Mouse (Mus musculus): Measurements from ENCODE around the gene Carnmt1.
A peak's percentile ranks its signal among the peaks of the same experiment; 100 is the strongest.

Carnmt1 gene

DNA sequence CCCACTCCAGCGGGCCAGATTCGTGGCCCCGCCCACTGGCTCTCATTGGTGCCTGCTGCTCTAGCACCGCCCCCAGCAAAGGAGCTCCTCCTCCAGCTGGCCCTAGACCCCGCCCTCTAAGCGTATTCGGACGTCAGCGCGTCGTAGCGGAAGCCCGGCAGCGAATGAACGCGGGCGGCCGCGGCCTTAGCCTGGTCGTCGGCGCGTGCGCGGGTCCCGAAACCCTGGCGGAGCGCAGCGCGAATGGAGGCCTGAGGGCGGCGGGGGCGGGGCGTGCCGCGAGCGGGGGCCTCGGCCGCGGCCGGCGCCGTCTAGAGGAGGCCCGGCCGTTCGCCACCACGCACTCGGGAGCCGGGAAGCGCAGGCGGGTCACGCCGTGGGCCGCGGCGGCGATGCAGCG is at the start of gene Carnmt1:
Gene Carnmt1, plus strand, starts transcription at position 157 of the 400 bp plus-strand sequence.
- peak; percentile 96 for DNase-seq (ENCODE audit: low read depth)

DNA sequence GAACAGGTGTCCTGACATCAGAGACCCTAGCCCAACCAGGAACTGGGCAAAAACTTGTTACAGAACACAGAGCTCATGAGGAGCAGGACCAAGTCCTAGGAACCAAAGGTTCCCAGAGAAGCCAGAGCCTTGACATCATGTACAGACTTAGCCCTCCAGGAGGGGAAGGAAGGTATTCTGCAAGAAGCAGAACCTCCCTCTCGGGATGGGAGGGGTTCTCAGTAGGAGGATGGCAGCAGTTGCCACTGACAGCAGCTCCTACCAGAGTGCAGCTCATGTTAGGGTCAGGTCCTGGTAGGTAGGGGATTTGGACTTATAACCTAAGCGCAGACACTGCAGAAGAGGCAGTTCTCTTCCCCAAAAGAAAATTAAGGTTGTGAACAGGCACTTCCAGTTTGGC is 46.7 kb upstream of the Carnmt1 start:
- no peak for DNase-seq (ENCODE audit: low read depth)

DNA sequence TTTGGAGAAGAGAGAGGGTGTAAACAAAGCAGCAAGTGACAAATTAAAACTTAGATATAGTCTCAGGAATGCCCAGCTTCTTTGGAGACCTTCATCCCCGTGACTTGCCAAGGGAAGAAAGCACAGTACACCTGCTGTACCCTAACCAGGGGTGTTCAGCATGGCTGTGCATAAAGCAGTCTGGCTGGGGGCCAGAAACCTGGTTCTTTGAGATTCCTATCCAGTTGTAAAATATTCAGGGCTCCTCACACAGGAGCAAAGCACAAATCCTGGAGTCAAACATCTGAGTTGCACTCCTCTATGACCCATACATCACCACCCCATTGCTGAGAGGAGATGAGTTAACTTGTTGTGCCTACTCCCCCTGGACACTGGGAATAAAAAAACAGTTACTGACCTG is 41.0 kb upstream of the Carnmt1 start:
- no peak for DNase-seq (ENCODE audit: low read depth)

DNA sequence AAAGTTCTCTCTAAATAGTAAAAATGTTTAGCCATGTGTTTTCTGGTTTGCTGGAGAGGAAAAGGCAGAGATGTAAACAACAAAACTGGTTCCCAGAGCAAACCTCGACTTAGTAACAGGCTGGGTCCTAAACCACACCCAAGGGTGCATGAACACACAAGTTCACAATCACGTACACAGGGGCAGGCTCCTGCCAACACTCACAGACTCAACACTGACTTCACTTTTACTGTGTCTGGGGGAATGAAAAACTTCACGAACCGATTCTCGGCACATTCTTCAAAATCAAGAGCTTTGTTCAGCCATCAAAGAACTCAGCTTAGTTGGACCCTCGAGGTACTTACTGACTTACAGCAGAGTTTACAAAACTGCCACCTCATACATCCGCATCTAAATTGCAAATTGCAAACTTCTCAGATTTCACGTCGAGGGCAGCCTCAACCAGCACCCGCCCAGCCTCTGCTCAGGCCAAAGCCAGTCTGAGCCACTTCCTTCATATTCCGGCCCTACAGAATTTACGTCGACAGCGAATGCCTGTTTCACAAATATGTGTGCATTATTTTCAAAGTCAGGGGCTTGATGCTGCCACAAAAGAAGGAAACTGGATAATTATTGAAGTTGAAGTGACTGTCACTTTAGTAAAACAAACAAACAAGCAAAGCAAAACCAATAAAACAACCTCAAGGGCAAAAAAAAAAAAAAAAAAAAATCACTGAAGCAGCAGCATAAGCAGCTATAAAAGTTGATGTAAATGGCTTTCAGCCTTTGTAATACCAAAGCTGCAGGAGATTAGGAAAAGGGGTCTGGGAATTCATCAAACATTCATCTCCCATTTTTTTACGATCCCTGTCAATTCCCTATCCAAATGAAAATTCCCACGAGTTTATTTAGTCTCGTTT is 40.1 kb upstream of the Carnmt1 start:
- no peak for DNase-seq (ENCODE audit: low read depth)

DNA sequence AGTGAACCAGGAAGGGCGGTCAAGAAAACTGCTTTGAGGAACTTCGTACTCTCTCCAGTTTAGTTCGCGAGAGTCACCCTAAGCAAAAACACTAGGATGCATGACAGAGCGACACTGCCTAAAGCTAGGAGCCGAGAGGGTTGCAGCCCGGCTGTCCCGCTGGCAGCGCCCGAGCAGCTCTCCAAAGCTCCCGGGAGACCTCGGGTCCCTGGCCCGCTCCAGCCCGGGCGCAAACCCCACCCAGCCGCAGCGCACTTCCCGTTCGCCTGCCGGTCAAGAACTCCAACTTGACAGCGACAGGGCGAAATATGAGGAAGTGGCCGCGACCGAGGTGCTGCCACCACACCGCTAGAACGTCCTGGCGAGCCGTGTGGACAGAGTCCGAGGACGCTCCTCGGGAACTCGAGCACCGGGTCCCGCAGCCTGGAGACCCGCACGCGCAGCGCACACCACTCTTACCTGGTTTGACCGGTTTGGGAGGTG is 39.4 kb upstream of the Carnmt1 start:
- DNase-seq (ENCODE audit: low read depth), result no peak

DNA sequence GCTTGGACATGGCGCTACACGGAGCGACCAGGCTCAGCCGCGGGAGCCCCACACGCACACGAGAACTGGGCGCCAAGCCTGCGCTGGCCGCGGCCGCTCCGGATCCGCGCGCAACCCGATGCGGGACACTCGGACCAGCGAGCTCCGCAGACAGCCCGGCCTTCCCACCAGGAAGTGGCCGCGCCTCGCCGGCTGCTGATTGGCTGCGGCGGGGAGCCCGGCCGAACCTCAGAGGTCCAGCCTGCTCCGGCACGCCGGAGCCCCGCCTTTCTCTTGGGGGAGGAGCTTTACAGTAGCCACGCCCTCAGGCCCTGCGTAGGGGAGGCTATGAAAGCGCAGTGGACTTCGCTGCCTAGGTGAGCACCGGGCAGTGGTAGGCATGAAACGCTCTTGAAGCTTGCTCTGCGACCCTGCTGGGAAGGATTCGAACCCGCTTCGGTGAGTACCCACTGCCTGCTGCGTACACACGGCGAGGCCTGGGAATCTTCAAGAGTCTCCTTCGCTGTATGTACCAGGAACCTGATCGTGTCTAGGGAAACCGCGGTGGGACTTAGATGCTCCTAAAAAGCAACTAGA is 38.8 kb upstream of the Carnmt1 start, which contains the start of the genes Ostf1 and Nmrk1:
Gene Ostf1, minus strand, starts transcription at position 180 of the 576 bp plus-strand sequence.
Gene Nmrk1, plus strand, starts transcription at position 307 of the 576 bp plus-strand sequence.
- DNase-seq (ENCODE audit: low read depth), result peak; percentile 75

DNA sequence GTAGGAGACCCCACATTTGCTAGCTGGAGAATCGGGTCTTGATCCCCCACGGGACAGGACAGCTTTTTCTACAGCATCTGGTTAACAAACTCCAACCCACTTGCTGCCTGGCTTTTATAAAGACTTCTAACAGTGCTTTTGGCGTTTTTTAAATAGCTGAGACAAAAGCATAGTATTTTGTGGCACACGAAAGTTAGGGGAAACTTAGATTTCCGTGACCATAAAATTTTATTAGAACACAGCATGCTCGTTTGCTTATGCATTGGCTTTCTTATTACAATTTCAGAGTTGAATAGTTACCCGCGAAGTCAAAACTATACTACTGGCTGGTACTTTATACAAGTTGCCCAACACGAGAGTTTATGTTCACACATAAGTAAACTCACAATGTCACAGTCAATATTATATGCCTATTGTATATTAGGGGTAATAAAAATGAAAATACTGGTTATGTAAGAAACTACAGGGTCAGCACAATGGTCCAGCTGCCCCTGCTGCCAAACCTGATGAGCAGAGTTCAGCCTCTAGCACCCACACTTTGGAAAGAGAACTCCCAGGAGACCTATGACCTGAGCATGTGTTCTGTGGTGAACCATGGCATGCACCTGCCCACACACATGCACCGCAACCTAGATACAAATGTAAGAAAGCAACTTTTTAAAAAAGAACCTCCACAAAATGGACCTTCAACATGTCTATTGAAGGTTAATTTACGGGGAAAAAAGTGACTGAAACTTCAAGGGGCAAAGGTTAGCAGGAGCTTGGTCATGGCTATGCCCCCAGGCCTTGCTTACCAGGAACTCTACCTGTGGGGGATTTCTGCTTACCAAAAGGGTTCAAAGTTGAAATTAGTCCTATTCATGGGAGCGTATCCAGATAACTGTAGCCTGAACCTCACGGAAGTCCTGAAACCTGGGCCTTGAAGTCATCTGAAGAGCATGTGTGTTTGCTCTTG is 38.1 kb upstream of the Carnmt1 start:
- no peak for DNase-seq (ENCODE audit: low read depth)

DNA sequence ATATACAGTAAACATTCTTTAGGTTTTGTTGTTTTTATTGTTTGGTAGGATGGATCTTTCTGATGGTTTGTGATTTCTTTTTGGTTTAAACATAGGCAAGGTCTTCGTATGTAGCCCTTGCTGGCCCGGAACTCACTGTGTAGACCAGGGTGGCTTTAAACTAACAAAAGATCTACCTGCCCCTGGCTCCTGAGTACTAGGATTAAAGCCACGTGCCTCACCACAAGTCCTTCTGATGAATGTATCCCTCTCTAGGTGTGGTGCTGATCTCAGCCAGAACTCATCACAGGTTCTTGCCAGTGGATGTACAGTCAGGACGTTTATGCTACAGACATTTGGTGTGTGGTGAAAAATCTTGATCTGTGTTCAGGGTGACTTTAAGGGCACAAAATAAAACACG is 32.6 kb upstream of the Carnmt1 start:
- no peak for DNase-seq (ENCODE audit: low read depth)

DNA sequence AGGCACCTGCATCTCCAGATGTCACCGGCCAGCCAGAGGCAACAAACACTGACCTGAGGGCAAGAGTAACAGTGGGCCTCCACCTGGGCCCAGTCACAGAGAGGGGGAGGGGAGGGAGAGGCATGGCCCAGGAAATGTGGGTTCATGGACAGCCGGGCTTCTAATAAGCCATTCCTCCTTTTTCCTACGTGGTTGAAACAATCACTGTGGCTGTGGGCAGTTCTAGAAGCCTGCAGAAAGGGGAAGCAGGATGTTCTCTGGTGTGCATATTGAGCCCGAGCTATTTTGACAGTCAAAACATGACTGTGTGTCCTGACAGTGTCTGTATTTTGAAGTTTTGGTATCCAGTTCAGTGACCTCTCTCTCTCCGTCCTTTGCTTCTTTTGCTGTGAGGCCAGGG is 31.6 kb upstream of the Carnmt1 start:
- DNase-seq (ENCODE audit: low read depth), result no peak

DNA sequence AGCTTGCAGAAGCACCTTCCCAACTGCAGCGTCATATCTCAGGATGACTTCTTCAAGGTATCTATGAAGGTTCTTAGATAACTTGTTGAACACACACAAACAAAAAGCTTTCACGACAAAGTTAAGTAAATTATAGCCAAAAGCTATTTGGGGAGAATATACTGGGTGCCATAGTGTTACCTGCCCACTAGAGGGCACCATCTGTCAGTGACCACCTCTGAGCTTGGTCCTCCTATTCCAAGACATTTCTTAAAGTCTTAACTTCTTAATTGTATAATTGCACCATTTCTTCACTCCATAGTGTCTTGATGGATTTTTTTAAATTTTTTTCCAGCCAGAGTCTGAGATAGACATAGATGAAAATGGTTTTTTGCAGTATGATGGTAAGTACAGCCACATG is 31.0 kb upstream of the Carnmt1 start:
- DNase-seq (ENCODE audit: low read depth), result no peak

DNA sequence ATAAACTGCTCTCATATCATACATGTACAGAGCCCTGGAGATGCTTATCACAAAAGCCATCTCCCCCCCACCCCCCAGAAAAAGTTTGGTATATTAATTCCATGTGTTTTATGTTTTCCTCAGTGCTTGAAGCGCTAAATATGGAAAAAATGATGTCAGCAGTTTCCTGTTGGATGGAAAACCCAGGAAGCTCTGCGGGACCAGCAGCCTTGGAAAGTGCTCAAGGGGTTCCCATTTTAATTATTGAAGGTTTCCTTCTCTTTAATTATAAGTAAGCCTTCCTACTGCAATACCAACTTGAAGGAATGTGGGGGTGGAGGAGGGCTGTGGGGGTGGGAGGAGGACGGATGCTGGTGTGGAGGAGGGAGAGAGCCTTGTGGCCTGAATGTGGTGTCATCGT is 29.6 kb upstream of the Carnmt1 start:
- DNase-seq (ENCODE audit: low read depth), result no peak

DNA sequence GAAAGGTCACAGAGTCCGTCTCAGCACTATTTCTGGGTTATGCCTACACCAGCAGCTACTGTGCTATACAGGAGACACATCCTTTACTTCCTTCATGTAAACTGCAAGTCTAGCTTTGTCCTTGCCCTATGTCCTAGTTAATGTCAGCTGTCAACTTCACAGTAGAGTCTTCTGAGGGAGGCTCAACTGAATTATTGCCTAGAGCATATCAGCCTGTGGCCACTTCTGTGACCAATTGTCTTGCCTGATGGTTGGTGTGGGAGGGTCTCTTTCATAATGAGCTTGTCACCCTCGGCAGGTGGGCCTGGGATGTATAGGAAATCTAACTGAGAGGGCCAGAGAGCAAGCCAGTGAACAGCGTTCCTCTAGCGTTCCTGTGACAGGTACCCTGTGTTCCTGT is 27.2 kb upstream of the Carnmt1 start:
- no peak for DNase-seq (ENCODE audit: low read depth)

DNA sequence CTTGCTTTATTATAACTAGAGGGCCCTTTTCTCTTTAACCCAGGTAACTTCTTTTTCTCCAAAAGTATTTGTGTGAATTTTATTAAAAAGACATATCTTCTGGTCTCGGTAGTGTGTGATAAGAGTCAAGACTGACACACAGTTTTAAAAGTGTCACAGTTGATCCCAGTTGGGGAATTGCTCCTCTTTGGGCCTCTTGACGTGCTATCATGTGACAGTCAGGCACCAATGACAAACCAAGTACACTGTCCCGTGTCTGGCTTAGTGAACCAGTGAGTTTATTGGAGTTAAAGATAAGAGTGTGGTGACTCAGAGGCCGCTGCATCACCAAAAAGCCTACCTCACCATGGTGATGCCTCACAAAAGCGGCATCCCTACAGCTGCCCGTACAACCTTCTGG is 26.5 kb upstream of the Carnmt1 start:
- DNase-seq (ENCODE audit: low read depth), result no peak

DNA sequence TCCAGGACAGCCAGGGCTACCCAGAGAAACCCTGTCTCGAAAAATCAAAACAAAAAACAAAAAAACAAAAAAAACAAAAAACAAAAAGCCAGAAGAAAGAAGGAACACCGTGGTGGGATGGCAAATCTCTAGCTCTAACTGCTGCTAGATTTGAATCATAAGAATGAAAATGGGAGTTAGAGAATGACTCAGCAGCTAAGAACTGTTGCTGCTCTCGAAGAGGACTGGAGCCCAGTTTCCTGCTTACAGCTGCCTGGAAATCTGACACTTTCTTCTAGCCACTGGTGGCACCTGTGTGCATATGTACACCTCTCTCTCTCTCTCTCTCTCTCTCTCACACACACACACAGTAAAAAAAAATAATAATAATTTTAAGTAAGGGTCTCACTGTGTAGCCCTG is 24.2 kb upstream of the Carnmt1 start:
- DNase-seq (ENCODE audit: low read depth), result no peak

DNA sequence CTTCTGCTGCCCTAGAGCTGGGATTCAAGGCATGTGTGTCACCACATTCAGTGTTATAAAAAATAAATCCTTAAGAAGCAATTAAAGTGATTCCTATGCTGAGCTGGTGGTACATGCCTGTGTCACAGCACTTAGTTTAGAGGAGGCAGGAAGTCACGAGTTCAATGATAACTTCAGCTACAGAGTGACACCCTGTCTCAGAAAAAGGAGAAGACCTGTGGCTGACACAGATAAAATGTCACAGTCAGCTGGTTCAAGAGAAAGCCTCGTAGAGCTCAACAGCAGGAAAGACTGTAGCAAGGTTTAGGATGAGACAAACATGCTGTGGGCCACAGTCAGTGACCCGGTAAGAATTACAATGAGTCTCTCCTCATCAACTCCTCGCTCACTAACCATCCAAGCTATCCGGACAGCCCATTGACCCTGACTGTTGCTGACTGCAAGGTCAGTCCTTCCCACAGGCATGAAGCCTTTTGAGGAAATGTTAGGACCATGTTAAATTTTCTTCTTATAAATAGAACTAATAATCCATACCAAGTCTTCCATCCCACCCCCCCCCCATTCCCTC is 23.6 kb upstream of the Carnmt1 start:
- no peak for DNase-seq (ENCODE audit: low read depth)

DNA sequence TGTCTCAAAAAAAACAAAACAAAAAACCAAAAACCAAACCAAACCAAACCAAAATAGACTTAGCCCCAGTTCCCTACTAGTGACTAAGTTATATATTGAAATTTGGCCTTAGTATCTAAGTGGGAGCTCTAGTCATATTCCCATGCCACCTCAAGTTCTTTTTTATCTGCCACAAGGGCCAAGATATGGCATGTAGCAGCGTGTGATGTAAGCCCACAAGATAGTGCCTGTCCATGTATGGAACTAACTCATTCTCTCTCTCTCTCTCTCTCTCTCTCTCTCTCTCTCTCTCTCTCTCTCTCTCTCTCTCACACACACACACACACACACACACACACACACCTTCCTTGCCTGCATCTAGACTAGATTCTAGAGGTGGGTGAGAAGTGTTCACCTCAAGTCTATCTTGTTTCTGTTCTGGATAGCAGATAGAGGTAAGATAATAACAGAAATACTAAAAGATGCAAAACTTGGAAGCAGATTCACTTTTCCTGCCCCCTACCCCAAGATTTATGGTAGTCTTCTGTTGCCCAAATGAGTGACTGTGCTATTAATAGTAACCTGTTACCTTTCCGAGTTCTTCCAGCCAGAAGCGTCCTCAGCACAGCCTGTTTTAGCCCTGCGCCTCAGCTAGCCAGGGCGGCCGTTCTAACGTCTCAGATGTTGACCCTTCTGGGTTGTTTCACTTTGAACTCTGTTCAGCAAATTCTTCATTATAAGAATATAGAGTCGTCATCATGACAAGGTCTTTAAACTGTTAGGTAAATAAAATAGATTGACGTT is 22.6 kb upstream of the Carnmt1 start:
- no peak for DNase-seq (ENCODE audit: low read depth)

DNA sequence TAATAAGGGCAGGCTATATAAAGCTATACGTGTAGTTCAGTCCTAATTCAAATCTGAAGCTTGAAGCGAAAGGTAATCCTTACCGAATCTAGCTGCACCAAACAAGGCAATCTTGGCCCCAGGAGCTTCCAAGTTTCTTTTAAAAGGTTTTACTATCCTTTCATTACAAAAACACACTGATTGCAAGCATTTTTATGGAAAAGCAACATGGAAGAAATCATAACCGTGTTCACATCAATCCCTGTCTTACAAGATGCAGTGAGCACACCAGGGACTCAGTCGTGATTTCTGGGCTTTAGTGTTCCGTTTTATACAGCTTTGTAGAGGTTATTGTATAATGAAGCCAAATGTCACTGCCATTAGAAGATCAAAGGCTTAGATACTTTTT is 22.0 kb upstream of the Carnmt1 start:
- no peak for DNase-seq (ENCODE audit: low read depth)

DNA sequence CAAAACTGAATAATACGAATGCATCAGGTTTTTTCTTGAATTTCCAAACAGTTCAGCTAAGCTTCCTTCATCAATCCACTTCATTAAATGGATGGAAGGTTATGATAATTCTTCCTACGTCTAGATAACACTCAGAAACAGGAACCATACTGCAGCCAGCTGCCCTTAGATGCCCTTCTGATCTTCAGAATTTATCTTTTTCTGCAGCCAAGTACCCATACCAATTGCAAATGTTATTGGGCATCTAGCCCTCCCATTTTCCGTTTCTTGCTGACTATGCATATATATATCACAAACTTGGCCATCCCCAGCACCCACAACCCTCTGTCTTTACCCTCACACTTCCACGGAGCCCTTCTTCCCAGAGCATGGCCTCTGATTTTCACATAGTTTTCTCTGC is 20.6 kb upstream of the Carnmt1 start:
- no peak for DNase-seq (ENCODE audit: low read depth)

DNA sequence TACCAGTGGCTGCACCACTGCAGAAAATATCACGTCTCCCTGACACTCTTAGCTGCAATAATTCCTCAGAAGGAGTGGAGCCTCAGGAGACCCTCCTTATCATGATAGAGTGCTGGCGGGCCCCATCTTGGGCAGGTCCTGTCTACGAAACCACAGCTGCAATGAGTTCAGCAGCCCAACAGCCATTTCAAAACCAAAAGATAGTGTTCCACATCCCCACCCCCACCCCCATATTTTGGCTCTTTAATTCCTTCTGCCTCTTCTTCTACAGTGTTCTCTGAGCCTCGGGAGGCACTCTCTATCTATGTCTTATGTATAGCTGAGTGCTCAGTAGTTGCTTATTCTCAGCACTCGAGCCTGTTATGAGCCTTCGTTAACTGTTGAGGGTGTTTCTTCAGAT is 20.1 kb upstream of the Carnmt1 start:
- no peak for DNase-seq (ENCODE audit: low read depth)

DNA sequence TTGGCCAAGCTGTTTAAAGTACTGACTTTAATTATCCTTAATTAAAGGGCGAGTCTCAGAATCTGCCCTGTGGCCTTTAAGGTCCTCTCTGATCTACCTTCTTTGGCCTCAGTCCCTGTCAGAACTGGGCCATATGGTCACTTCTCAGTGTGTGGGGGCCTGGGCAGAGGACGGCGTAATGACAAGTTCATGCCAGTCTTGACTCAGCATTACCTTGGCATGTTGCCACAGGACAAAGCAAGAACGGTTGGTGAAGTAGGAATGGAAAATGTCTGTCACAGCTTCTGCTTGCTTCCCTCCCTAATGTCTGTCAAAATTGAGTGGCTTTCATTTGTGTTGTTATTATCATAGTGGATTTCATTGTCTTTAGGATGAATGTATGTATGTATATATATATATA is 18.0 kb upstream of the Carnmt1 start:
- no peak for DNase-seq (ENCODE audit: low read depth)

DNA sequence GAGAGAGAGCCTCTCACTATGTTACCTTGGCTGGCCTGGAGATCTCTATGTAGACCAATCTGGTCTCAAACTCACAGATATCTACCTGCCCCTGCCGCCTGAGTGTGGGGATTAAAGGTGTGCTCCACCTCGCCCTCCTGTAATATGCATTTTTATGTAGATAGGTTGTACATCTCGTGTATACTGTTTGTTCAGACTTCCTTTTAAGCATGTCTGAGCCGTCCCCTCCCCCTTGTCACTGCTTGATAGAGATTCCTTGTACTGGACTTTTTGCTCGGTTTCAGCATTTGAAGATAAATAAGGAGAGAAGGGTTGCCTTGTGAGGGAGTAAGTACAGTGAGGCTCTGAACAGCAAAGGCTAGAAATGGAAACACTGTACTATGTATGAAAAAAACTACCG is 17.5 kb upstream of the Carnmt1 start:
- DNase-seq (ENCODE audit: low read depth), result no peak

All from c-Kit-positive CD71-negative TER-119-negative erythroid progenitor cells, embryonic 14.5 days (primary cell).